Mouse (Mus musculus): Measurements from ENCODE around the gene H2-Eb2.

Gene H2-Eb2

DNA sequence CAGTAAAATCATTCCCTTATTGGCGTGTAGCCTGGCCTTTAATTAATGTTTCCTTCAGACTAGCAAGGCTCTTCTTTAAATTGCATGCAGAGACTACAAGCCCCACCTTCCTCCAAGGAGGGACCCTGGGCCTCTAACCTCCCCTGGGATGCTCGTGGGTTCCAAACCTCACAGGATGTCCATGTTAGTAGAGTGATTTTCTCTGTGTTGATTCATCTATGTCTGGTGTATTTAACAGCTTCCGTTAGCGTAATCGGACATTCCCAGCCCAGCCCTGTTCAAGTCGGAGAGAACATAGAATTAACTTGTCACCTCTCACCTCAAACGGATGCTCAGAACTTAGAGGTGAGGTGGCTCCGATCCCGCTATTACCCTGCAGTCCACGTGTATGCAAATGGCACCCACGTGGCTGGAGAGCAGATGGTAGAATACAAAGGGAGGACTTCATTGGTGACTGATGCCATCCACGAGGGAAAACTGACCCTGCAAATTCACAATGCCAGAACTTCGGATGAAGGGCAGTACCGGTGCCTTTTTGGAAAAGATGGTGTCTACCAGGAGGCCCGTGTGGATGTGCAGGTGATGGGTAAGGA, 37.6 kb downstream of the H2-Eb2 start:
- no peak for DNase-seq

DNA sequence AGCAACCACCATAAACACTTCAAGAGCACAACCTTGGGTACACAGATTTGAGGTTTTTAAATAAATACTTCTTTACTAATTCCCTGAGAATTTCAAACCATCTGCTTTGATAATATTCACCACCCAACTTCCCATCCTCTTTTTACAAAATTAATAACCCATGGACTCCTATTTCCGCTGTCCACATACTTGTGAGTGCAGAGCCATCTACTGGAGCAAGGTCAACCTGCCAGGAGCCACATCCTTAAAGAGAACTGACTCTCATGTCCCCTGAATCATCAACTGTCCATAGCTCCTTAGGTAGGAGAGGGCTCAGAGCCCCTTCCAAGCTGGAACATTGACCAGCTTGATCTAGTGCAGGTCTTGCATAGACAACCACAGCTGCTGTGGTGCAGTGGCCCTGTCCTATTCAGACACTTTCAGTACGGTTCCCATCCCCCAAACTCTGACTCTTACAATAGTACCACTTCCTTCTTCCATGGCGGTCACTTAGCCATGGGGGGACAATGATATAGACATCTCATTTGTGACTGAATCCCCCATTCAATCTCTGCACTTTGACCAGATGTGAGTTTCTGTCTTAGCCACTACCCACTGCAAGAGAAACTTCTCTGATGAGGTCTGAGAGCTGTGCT, 38.3 kb downstream of the H2-Eb2 start:
- DNase-seq, result no peak

DNA sequence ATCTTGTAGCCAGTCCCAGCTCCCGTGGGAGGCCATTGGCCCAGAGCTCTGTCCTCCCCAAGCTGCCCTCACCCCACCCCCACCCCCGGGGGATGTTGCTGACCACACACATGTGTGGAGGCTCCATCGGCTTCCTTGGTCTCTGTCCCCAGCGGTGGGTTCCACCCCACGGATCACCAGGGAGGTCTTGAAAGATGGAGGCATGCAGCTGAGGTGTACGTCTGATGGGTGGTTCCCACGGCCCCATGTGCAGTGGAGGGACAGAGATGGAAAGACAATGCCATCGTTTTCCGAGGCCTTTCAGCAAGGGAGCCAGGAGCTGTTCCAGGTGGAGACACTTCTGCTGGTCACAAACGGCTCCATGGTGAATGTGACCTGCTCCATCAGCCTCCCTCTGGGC, 39.6 kb downstream of the H2-Eb2 start:
- no peak for DNase-seq

DNA sequence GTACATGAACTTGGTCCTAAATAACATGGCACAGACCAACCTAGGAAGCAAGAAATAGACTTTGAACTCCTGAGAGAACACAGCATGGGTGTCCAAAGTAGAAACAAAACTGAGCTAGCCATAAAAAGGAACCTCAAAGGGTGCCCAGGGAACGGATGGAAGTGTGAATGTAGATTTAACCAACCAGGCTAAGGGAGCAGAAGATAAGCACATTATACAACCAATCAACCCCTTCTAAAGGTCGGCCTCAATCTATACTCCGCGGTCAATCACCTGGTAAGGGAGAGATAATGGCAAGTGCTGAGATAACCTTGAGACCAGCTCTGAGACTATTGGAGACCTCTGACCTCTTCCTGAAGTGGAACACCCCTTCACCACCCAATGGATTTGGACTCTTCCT, 45.1 kb downstream of the H2-Eb2 start:
- DNase-seq, result no peak

DNA sequence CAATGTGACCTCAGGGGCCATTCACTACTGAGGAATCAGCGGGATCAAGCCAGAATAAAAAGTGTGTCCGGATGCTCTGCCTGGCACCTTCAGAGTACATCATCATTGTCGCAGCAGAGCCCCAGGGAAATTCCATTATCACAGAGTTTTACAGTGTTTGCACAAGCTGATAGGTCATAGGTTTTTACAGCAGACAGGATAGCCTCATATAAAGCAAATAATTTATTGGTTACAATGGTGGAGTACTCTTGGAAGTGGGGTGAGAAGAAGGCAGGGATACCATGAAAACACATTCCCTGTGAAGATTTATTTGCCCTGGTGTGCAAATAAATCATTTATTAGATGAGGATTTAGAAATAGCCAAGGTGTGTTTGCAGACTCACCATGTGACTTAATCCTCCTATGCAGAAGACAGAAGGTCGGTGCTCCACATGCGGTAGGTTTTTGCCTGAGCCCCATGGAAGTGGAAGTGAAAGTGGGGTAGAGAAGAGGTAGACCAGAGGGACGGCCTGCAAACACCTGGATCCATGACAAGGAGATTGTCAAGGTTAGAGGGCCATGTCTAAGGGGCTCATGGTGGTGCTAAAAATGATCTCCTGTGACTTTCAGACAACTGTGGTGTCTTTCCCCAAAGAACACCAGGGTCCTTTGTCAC, 47.7 kb downstream of the H2-Eb2 start:
- DNase-seq, result no peak

DNA sequence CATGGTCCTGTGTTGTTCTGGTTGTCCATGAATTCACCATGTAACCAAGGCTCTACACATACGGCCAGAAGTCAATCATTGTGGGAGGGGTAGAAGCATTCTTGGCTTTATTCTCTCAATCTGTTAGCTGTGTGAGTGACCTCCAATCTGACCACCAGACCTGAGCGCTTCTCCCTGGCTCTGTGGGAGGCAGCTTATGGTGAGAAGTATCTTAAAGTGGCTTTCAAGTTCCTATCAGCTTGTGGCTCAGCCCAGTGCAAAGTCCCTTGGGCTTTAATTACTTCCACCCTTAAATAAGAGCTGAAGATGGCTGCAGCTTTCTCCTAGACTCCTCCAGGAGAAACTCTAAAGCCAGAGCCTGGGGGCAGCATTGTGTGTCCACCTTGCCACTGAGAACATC, 51.4 kb downstream of the H2-Eb2 start, which contains the start of gene Btnl1:
Gene Btnl1 (plus strand): TSS at position 286 of the 400 bp plus-strand sequence.
- no peak for DNase-seq

DNA sequence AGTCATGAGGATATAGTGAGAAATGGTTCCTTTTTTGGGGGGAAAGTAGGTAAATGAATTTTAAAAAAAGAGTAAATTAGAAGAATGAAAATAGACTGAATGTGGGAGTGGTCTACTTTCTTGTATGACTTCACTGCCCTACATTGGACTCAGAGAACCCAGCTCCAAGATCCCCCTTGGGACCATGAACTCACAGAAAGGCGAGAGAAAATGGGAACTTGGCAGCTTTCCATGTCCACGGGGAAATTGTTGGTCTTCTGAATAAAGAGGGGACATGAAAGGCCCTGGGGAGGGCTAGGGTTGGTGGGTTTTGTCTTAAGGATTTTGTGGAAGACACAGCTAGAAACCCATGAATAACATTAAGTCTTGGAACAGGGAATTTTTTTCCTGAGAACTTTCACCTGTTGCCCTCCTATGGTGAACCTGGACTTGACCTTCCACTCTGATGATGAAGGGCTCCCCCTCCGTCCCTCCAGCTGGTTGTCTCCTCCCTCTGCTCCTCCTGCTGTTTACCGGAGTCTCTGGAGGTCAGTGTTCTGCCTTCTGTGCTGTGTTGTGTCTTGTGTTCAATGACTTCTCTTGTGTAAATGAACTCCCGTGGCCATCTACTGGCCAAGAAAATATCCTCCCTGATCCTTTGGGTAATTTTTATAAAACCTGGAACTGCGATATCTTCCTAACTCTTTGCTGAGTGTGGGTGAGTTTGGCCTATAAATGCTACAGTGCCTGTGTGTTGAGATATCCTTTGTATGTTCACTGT, 52.2 kb downstream of the H2-Eb2 start:
- DNase-seq, result no peak

DNA sequence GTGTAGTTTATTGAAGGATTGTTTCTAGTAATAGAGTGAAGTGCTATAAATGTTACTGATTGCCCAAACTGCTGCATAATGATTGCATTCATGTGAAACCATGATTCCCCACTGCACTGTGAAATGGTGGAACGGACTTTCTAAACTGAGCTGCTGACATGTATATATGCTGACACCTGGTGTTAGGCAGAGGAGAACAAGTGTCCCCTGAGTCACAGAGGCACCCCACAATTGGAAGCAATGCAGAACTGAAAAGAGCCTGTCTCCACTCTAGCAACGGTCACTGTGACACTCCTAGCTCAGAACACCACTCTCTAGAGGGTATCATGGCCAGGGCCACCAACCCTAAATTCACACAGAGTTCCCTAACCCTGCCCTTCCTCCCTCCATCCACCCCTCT, 53.3 kb downstream of the H2-Eb2 start:
- no peak for DNase-seq

DNA sequence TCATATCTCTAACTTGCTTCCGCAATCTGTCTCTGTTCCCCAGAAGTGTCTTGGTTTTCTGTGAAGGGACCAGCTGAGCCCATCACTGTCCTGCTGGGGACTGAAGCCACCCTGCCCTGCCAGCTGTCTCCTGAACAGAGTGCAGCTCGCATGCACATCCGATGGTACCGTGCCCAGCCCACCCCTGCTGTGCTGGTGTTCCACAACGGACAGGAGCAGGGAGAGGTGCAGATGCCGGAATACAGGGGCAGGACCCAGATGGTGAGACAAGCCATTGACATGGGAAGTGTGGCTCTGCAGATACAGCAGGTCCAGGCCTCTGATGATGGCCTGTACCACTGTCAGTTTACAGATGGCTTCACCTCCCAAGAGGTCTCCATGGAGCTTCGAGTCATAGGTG, 54.0 kb downstream of the H2-Eb2 start:
- DNase-seq, result no peak

DNA sequence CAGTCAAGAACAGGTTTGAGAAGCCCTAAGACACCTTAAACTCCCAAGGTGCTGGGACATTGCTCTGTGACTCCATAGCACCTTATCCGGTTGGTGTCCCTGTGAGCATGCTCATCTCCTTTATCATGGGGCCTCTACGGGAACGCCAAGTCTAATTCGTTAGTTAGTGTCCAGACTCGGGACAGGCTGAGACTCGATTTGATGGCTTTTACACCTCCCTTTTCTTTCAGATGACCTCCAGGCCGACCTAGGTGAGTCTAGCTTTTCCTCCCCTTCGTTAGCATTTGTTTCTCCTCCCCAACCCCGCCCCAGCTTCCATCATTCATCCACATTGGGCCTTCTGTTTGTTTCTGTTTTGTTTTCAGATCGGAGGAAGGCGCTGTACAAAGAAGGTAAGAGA, 56.4 kb downstream of the H2-Eb2 start:
- DNase-seq, result no peak

DNA sequence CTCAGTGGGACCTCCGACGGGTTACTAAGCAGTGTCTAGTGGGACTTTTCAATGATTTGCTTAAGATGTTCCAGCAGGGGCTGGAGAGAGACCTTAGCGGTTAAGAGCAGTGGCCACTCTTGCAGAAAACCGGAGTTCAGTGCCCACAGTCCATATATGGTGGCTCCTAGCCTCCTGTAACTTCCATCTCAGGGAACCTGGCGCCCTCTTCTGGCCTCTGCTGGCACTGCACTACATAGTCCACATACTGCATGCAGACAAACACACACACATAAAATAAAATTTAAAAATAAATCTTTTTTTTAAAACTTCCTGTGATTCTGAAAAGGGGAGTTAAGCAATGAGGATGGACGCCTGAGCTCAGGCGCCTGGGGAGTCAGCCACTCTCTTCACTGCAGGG, 57.7 kb downstream of the H2-Eb2 start:
- no peak for DNase-seq

DNA sequence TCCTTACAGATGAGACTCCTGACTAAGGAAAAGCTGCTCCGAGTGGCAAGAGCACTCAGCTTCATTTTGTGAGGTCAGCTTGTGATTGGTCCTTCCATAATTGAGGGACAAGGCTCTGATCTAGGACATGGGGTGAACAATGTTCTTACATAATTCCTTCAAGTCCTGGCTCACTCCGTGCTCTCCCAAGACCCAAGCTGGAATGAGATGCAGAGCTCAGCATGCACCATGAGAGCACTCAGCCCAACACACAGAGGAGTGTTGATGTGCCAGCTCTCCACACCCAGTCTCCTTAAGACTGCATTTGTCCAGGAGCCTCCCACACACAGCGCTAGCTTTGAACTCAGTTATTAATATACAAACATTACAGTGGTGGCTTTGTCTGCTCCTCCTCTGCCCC, 59.2 kb downstream of the H2-Eb2 start:
- DNase-seq, result no peak

DNA sequence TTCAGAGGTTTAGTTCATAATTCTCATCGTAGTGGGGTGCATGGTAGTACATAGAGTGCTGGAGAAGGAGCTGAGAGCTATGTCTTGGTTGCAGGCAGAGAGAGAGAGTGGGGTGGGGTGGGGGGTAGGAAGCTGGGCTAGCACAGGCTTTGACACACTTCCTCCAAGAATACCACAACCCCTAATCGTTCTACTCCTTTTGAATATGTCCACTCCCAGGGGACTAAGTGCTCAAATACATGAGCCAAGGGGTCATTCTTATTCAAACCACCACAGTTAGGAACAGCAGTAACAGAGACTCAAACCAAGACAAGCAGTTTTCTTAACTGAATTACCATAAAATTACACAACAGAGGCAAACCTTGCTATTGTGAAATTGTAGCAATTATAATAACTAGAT, 61.2 kb downstream of the H2-Eb2 start:
- no peak for DNase-seq

DNA sequence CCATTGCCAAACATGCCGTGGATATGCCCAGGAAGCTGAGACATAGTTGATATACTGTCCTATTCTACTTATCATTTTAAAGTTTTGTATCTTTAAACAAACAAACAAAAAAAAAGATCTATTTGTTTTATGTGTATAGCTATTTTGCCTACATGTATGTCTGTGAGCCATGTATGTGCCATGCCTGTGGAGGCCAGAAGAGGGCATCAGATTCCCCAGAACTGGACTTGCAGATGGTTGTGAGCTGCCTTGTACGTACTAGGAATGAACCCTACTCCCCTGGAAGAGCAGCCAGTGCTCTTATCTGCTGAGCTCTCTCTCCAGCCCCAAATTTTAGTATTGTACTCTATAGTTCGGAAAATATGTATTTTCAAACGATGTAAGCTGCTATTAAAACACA, 63.0 kb downstream of the H2-Eb2 start:
- peak; percentile 65 for DNase-seq

Data from kidney, adult 9 months (tissue).